Mouse (Mus musculus) lung, postnatal 0 days (tissue): ENCODE results near the gene Fastkd5.

Experiments used
- CTCF ChIP-seq: IDR thresholded peaks from 2 replicates; pipeline ENCODE4 v1.5.1; 2016; ENCODE audit warnings: antibody characterized with exemption, mild to moderate bottlenecking
- EP300 ChIP-seq: IDR thresholded peaks from 2 replicates; pipeline ENCODE4 v1.6.1; 2016; ENCODE audit warnings: antibody characterized with exemption, mild to moderate bottlenecking, control low read depth

- TF ChIP-seq CTCF (no peak), EP300 (no peak)
Measured at GRCm38 (mm10) chr2:130577021-130577420, 52.8 kb downstream of the Fastkd5 start.
